In the genomic region with DNA sequence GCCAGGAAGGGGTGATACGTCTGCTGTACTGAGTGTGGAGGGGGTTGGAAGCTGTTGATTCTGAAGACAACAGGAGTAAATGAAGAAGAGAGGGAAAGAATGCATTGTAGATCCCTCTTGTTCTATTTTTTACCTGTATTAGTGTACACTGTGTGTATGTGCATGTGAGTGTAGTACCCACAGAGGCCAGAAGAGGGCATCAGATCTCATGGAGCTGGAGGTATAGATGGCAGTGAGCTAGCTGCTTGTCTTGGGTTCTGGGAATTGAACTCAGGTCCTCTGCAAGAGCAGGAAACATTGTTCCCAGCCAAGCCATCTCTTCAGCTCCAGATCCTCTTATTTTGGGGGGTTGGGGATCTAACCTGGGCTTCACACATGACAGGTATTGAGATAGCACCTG, we compare ENCODE assay signal across 16 mouse cellular contexts. TPM values are rescaled to one million over a fixed set of nuclear protein-coding genes. Genes with fewer than 3 reads are reported as not detected.
DNase-seq lines count a peak whose midpoint lies in the region; ATAC-seq and TF ChIP-seq lines count a peak whose summit lies in the region.
"Had no signal": no experiment of that assay in that cellular context is flagged by ENCODE, and none has a peak within 500 bp of the region (broad histone marks: within the 10 kb centered on the region; RNA-seq: fewer than 3 reads in every experiment).

No protein-coding gene starts in this region.

- H3K4me3 ChIP-seq in intestine, postnatal 0 days (ENCODE audit: low read depth, low read length): no peak overlapping the region
- no peak overlapping the region for H3K4me3 ChIP-seq in intestine, embryonic 16.5 days (ENCODE audit: low read length)
- H3K4me3 ChIP-seq in midbrain, postnatal 0 days (ENCODE audit: low read depth, low read length): no peak overlapping the region
- no peak overlapping the region for H3K4me3 ChIP-seq in midbrain, embryonic 10.5 days
- H3K4me3 ChIP-seq in MEL (ENCODE audit: control insufficient read depth in 1 of 2, insufficient read depth in 1 of 2, low read depth in 2 of 2, low read length in 2 of 2): no peak overlapping the region
- no peak overlapping the region for H3K4me3 ChIP-seq in small intestine, adult 2 months (ENCODE audit: low read depth, low read length)
- H3K4me3 ChIP-seq in thymus, adult 2 months (ENCODE audit: control insufficient read depth, insufficient read depth, low read length): no peak overlapping the region
- H3K4me3 ChIP-seq: embryonic facial prominence, embryonic 12.5 days; forebrain, embryonic 10.5 days; neural tube, embryonic 13.5 days had no signal

- no peak for TF ChIP-seq RAD21 in MEL (IDR thresholded peaks at IDR 0.05; ENCODE audit: low read depth, low read length)

- no peaks in the 10 kb centered on the region for H3K79me2 ChIP-seq in MEL (ENCODE audit: control insufficient read depth, insufficient read depth, low read length, poor library complexity)

- H3K9ac ChIP-seq in intestine, postnatal 0 days (ENCODE audit: low read depth, low read length): no peak overlapping the region
- no peak overlapping the region for H3K9ac ChIP-seq in intestine, embryonic 16.5 days (ENCODE audit: low read depth, low read length)
- no peak overlapping the region for H3K9ac ChIP-seq in midbrain, postnatal 0 days (replicated peaks; ENCODE audit: low read length, poor library complexity, severe bottlenecking)
- no peak overlapping the region for H3K9ac ChIP-seq in MEL (ENCODE audit: control insufficient read depth, low read depth, low read length, poor library complexity, severe bottlenecking)
- H3K9ac ChIP-seq: embryonic facial prominence, embryonic 12.5 days; neural tube, embryonic 13.5 days had no signal

- TF ChIP-seq CTCF in intestine, postnatal 0 days (IDR thresholded peaks at IDR 0.05; ENCODE audit: low read depth): peak; percentile 60
- TF ChIP-seq CTCF in midbrain, postnatal 0 days (IDR thresholded peaks at IDR 0.05): peak; percentile 37
- TF ChIP-seq CTCF in MEL (IDR thresholded peaks at IDR 0.05 in 2 of 3, conservative IDR thresholded peaks at IDR 0.05 in 1 of 3; ENCODE audit: control insufficient read depth in 1 of 3, insufficient read depth in 1 of 3, low read depth in 2 of 3, low read length in 3 of 3, poor library complexity in 1 of 3, severe bottlenecking in 1 of 3): peak; percentile 31 to 51 (median 35)
- peak; percentile 17; the same call in 1 of the 2 replicates for TF ChIP-seq CTCF in small intestine, adult 2 months (IDR thresholded peaks at IDR 0.05; ENCODE audit: extremely low read depth, insufficient read length, insufficient replicate concordance, low read depth, low read length)
- no peak for TF ChIP-seq CTCF in thymus, adult 2 months (IDR thresholded peaks at IDR 0.05; ENCODE audit: borderline replicate concordance, control insufficient read depth, extremely low read depth, insufficient read depth, low read length, poor library complexity)

- no peak overlapping the region for H3K27ac ChIP-seq in intestine, postnatal 0 days (ENCODE audit: low read depth, low read length)
- no peak overlapping the region for H3K27ac ChIP-seq in intestine, embryonic 16.5 days (ENCODE audit: low read length)
- no peak overlapping the region for H3K27ac ChIP-seq in midbrain, postnatal 0 days (ENCODE audit: low read depth, low read length)
- H3K27ac ChIP-seq in midbrain, embryonic 10.5 days (replicated peaks): no peak overlapping the region
- H3K27ac ChIP-seq in MEL (ENCODE audit: control insufficient read depth, low read depth, low read length): no peak overlapping the region
- no peak overlapping the region for H3K27ac ChIP-seq in small intestine, adult 2 months (ENCODE audit: insufficient read depth, low read depth, low read length)
- H3K27ac ChIP-seq in thymus, adult 2 months (ENCODE audit: control insufficient read depth, insufficient read depth, low read length): no peak overlapping the region
- H3K27ac ChIP-seq: embryonic facial prominence, embryonic 12.5 days; forebrain, embryonic 10.5 days; macrophage; neural tube, embryonic 13.5 days had no signal

- no peak for DNase-seq in midbrain, postnatal 0 days (ENCODE audit: low spot score)
- DNase-seq in midbrain, embryonic 10.5 days (ENCODE audit: low spot score): no peak
- peak; percentile 41 for DNase-seq in MEL (ENCODE audit: low read depth, low spot score)
- DNase-seq in thymus, adult 2 months: no peak
- no peak for DNase-seq in layer of hippocampus, adult 18-20 months (ENCODE audit: low spot score in 2 of 2)
- DNase-seq: adrenal gland, postnatal 25 days; kidney, postnatal 14 days had no signal

- no peak for TF ChIP-seq EP300 in MEL (IDR thresholded peaks at IDR 0.05; ENCODE audit: low read depth in 1 of 2, low read length in 2 of 2)

- no peaks in the 10 kb centered on the region for H3K9me3 ChIP-seq in intestine, postnatal 0 days (ENCODE audit: control insufficient read depth)
- peaks cover 4% of the 10 kb centered on the region; the same call in 1 of the 2 replicates for H3K9me3 ChIP-seq in intestine, embryonic 16.5 days (ENCODE audit: control insufficient read depth, low read length)
- H3K9me3 ChIP-seq in midbrain, postnatal 0 days (ENCODE audit: low read length): no peaks in the 10 kb centered on the region
- H3K9me3 ChIP-seq in midbrain, embryonic 10.5 days (replicated peaks): peaks cover 9% of the 10 kb centered on the region; the same call in 1 of the 2 replicates
- no peaks in the 10 kb centered on the region for H3K9me3 ChIP-seq in MEL (replicated peaks; ENCODE audit: insufficient read depth, low read length)
- H3K9me3 ChIP-seq: neural tube, embryonic 13.5 days had no signal

- no peak for TF ChIP-seq POLR2A in MEL (IDR thresholded peaks at IDR 0.05; ENCODE audit: control insufficient read depth in 1 of 2, insufficient read depth in 1 of 2, low read depth in 1 of 2, low read length in 2 of 2, poor library complexity in 1 of 2)
- TF ChIP-seq POLR2A in small intestine, adult 2 months (IDR thresholded peaks at IDR 0.05; ENCODE audit: low read depth, low read length): no peak
- TF ChIP-seq POLR2A in thymus, adult 2 months (IDR thresholded peaks at IDR 0.05; ENCODE audit: control insufficient read depth, extremely low read depth, insufficient read depth, low read length, poor library complexity): no peak

- peaks cover 37% of the 10 kb centered on the region for H3K36me3 ChIP-seq in intestine, postnatal 0 days (ENCODE audit: control insufficient read depth, insufficient read depth)
- peaks cover 3% of the 10 kb centered on the region; the same call in 1 of the 2 replicates for H3K36me3 ChIP-seq in intestine, embryonic 16.5 days (ENCODE audit: control insufficient read depth, insufficient read depth, low read length)
- no peaks in the 10 kb centered on the region for H3K36me3 ChIP-seq in midbrain, postnatal 0 days (ENCODE audit: insufficient read depth, low read length)
- H3K36me3 ChIP-seq in midbrain, embryonic 10.5 days: no peaks in the 10 kb centered on the region
- no peaks in the 10 kb centered on the region for H3K36me3 ChIP-seq in MEL (ENCODE audit: control insufficient read depth in 1 of 2, insufficient read depth in 2 of 2, low read length in 2 of 2)
- H3K36me3 ChIP-seq in small intestine, adult 2 months (ENCODE audit: control insufficient read depth, insufficient read depth, low read length): peaks cover 20% of the 10 kb centered on the region
- no peaks in the 10 kb centered on the region for H3K36me3 ChIP-seq in thymus, adult 2 months (ENCODE audit: control insufficient read depth, insufficient read depth, low read length)
- H3K36me3 ChIP-seq: embryonic facial prominence, embryonic 12.5 days; forebrain, embryonic 10.5 days; neural tube, embryonic 13.5 days had no signal

- no peak for ATAC-seq in intestine, postnatal 0 days
- no peak for ATAC-seq in intestine, embryonic 16.5 days
- ATAC-seq in midbrain, postnatal 0 days (ENCODE audit: low FRiP score): no peak
- ATAC-seq: midbrain, embryonic 16.5 days had no signal

- no peak overlapping the region for H3K4me2 ChIP-seq in intestine, postnatal 0 days (replicated peaks; ENCODE audit: low read depth)
- no peak overlapping the region for H3K4me2 ChIP-seq in intestine, embryonic 16.5 days (ENCODE audit: low read depth, low read length)
- no peak overlapping the region for H3K4me2 ChIP-seq in midbrain, postnatal 0 days (ENCODE audit: low read depth, low read length, poor library complexity, severe bottlenecking)
- H3K4me2 ChIP-seq: embryonic facial prominence, embryonic 12.5 days; neural tube, embryonic 13.5 days had no signal

- H3K4me1 ChIP-seq in intestine, postnatal 0 days (replicated peaks; ENCODE audit: control insufficient read depth, insufficient read depth, low read length): peaks cover 3% of the 10 kb centered on the region; the same call in 1 of the 2 replicates
- no peaks in the 10 kb centered on the region for H3K4me1 ChIP-seq in intestine, embryonic 16.5 days (ENCODE audit: control insufficient read depth, insufficient read depth, low read length)
- no peaks in the 10 kb centered on the region for H3K4me1 ChIP-seq in midbrain, postnatal 0 days (ENCODE audit: insufficient read depth, low read length)
- H3K4me1 ChIP-seq in midbrain, embryonic 10.5 days: no peaks in the 10 kb centered on the region
- no peaks in the 10 kb centered on the region for H3K4me1 ChIP-seq in MEL (ENCODE audit: control insufficient read depth in 1 of 2, insufficient read depth in 2 of 2, low read length in 2 of 2)
- H3K4me1 ChIP-seq in small intestine, adult 2 months (ENCODE audit: control insufficient read depth, insufficient read depth, insufficient read length, low read length): peaks cover 11% of the 10 kb centered on the region
- H3K4me1 ChIP-seq in thymus, adult 2 months (replicated peaks; ENCODE audit: control insufficient read depth, insufficient read depth, low read length): peaks cover 6% of the 10 kb centered on the region
- H3K4me1 ChIP-seq: embryonic facial prominence, embryonic 12.5 days had no signal

- H3K27me3 ChIP-seq in intestine, postnatal 0 days (replicated peaks; ENCODE audit: control insufficient read depth, insufficient read depth, low read length): no peaks in the 10 kb centered on the region
- H3K27me3 ChIP-seq in intestine, embryonic 16.5 days (replicated peaks; ENCODE audit: control insufficient read depth, insufficient read depth, low read length): no peaks in the 10 kb centered on the region
- no peaks in the 10 kb centered on the region for H3K27me3 ChIP-seq in midbrain, postnatal 0 days (ENCODE audit: insufficient read depth, low read length)
- H3K27me3 ChIP-seq in midbrain, embryonic 10.5 days (ENCODE audit: low read depth, poor library complexity, severe bottlenecking): no peaks in the 10 kb centered on the region
- no peaks in the 10 kb centered on the region for H3K27me3 ChIP-seq in MEL (ENCODE audit: control insufficient read depth in 1 of 2, insufficient read depth in 2 of 2, low read length in 2 of 2)
- no peaks in the 10 kb centered on the region for H3K27me3 ChIP-seq in small intestine, adult 2 months (ENCODE audit: control insufficient read depth, insufficient read depth, low read length)
- H3K27me3 ChIP-seq in thymus, adult 2 months (ENCODE audit: control insufficient read depth, insufficient read depth, low read length): no peaks in the 10 kb centered on the region
- H3K27me3 ChIP-seq: CH12.LX; embryonic facial prominence, embryonic 12.5 days; neural tube, embryonic 13.5 days had no signal

- WGBS in intestine, postnatal 0 days: 97% methylated on average over 1 of the region's 1 CpGs
- 100% methylated on average over 1 of the region's 1 CpGs for WGBS in intestine, embryonic 16.5 days
- 92% methylated on average over 1 of the region's 1 CpGs for WGBS in midbrain, postnatal 0 days
- WGBS in midbrain, embryonic 10.5 days: 92% methylated on average over 1 of the region's 1 CpGs
- 98% methylated on average over 1 of the region's 1 CpGs for WGBS in small intestine, adult 2 months
- WGBS in thymus, adult 2 months: 100% methylated on average over 1 of the region's 1 CpGs

RNA-seq across cellular contexts. Expression of gene Cpt1a, which starts 25.6 kb away (rescaled TPM):
- polyA plus RNA-seq in intestine, postnatal 0 days (2015; fragmentation: Nextera tagmentation; extraction: Ambion mirVana): 104 and 105 TPM in 2 replicates
- 43.7 and 49.5 TPM in 2 replicates for polyA plus RNA-seq in intestine, embryonic 16.5 days (2015; fragmentation: Nextera tagmentation; extraction: Ambion mirVana)
- 29.1 and 35.8 TPM in 2 replicates for total RNA-seq in midbrain, postnatal 0 days (2014; rRNA removed)
- polyA plus RNA-seq in midbrain, postnatal 0 days (2015; fragmentation: Nextera tagmentation; extraction: Ambion mirVana): 15.7 and 17.4 TPM in 2 replicates
- 4.0 and 7.4 TPM in 2 replicates for polyA plus RNA-seq in midbrain, embryonic 10.5 days (2016; fragmentation: Nextera tagmentation; extraction: Ambion mirVana)
- 16.1 and 16.2 TPM in 2 replicates for total RNA-seq in MEL (2012; rRNA removed)
- 10 to 100 TPM in 1 of 2 experiments, not detected in 1; 40.4 TPM for polyA plus RNA-seq in MEL (2012; ENCODE audit: insufficient read depth in 1 of 2, insufficient read length in 2 of 2, low read depth in 1 of 2, low replicate concordance in 2 of 2, missing spikeins in 1 of 2)
- 40.5 and 92.1 TPM in 2 replicates for polyA plus RNA-seq in small intestine, adult 2 months (2012; rRNA removed)
- polyA plus RNA-seq in thymus, adult 2 months (2012; rRNA removed): 69.6 and 75.7 TPM in 2 replicates
- 10 to 100 TPM; 24.3 to 24.7 TPM for total RNA-seq in layer of hippocampus, adult 18-20 months (2021)

RNA-seq across cellular contexts. Expression of gene Tesmin, which starts 40.9 kb away (rescaled TPM):
- 1.1 and 1.3 TPM in 2 replicates for polyA plus RNA-seq in intestine, postnatal 0 days (2015; fragmentation: Nextera tagmentation; extraction: Ambion mirVana)
- 0.16 and 0.43 TPM in 2 replicates for polyA plus RNA-seq in intestine, embryonic 16.5 days (2015; fragmentation: Nextera tagmentation; extraction: Ambion mirVana)
- total RNA-seq in midbrain, postnatal 0 days (2014; rRNA removed): 0.27 and 1.2 TPM in 2 replicates
- polyA plus RNA-seq in midbrain, postnatal 0 days (2015; fragmentation: Nextera tagmentation; extraction: Ambion mirVana): 0.93 and 1.3 TPM in 2 replicates
- polyA plus RNA-seq in midbrain, embryonic 10.5 days (2016; fragmentation: Nextera tagmentation; extraction: Ambion mirVana): 0.12 and 0.25 TPM in 2 replicates
- total RNA-seq in MEL (2012; rRNA removed): 1.1 and 2.1 TPM in 2 replicates
- 1 to 10 TPM in 1 of 2 experiments, not detected in 1; 2.2 TPM for polyA plus RNA-seq in MEL (2012; ENCODE audit: insufficient read depth in 1 of 2, insufficient read length in 2 of 2, low read depth in 1 of 2, low replicate concordance in 2 of 2, missing spikeins in 1 of 2)
- 0.10 and 0.42 TPM in 2 replicates for polyA plus RNA-seq in small intestine, adult 2 months (2012; rRNA removed)
- 0.62 and 0.85 TPM in 2 replicates for polyA plus RNA-seq in thymus, adult 2 months (2012; rRNA removed)
- total RNA-seq in layer of hippocampus, adult 18-20 months (2021): under 1 TPM; 0.12 to 0.48 TPM
- polyA plus RNA-seq: neural tube, embryonic 13.5 days had no signal
